Mouse (Mus musculus) left cerebral cortex, adult 8-10 months (tissue): Measurements from ENCODE around the gene Dbndd2. TPM values are rescaled to one million over a fixed set of nuclear protein-coding genes. Genes with fewer than 3 reads are reported as not detected.

Experiments
- DNase-seq, 2 experiments: peaks; one replicate each; pipeline ENCODE4 v3.0.0; 2022; ENCODE audit warnings: low spot score in 2 of 2
- total RNA-seq, 4 experiments: library from RNA; stranded (reverse); gene quantifications; 2 replicates each; pipeline ENCODE4 v1.2.4; 2022

Gene Dbndd2
- 100 to 1,000 TPM; 140 to 155 (median 147) TPM for total RNA-seq

GRCm38 (mm10) chr2:164485681-164486257 is at the start of gene Dbndd2:
Gene Dbndd2 (plus strand): TSS chr2:164486106.
- peak in 1 of 2 experiments; percentile 78 for DNase-seq

GRCm38 (mm10) chr2:164436215-164436913 is 49.5 kb upstream of the Dbndd2 start:
- peak in 1 of 2 experiments; percentile 25 for DNase-seq

DNA sequence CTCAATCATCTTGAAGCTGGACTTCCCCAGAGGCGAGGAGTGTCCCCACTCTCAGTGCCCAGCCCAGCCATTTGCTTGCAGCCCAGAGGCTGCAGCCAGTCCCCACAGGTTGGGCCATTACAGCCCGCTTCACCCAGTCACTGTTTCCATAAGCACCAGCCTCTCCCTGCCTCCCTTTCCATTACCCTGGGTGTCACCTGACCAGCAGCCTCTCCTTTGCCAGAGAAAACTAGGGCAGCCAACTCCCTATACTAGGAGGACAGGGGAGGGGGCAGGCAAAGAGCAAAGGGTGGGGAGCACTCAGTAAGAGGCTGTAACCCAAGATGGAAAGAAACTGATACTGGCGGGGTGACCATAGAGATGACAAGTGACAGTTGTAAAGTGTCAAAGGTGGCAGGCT is 48.9 kb upstream of the Dbndd2 start:
- DNase-seq, result no peak

DNA sequence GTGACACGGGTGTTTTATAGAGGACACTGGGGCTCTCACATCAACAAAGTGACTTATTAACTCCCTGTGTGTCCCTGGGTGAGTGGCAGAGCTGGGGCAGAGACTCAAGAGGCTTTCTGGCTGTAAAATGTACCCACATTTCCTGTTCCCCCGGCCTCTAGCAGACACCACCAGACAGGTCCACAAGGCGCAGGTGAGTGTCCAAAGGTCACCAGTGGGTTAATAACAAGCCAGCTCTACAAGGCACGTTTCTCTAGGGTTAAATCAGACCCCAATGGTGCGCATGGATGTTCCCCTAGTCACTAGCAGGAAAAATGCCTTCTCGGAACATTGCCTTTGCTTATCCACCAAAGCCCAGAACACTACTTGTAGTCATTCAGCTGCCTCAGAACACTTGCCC is 48.2 kb upstream of the Dbndd2 start:
- DNase-seq, result no peak

- DNase-seq, result no peak
Observed at GRCm38 (mm10) chr2:164438257-164438656, 47.6 kb upstream of the Dbndd2 start.

- DNase-seq, result peak in 1 of 2 experiments; percentile 45
Observed at GRCm38 (mm10) chr2:164439001-164439421, 46.9 kb upstream of the Dbndd2 start.

DNA sequence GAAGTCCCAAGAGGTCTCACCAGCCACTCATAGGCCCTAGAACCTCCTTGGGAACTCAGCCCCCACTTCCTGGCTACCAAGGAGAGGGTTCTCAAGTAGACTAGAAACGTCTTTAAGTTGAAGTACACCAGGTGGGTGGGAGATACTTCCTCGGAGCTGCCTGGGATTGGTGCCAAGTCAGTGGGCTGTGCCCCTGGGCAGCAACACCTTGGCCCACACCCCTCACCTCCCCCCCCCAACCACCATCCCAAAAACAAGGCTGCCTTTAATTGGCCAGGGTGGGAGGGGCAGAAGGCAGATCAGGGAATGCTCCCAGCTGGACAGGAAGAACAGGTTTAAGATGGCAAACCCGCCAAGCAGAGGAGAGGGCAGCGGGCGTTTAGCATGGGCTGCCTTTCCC is 45.6 kb upstream of the Dbndd2 start:
- DNase-seq, result no peak

DNA sequence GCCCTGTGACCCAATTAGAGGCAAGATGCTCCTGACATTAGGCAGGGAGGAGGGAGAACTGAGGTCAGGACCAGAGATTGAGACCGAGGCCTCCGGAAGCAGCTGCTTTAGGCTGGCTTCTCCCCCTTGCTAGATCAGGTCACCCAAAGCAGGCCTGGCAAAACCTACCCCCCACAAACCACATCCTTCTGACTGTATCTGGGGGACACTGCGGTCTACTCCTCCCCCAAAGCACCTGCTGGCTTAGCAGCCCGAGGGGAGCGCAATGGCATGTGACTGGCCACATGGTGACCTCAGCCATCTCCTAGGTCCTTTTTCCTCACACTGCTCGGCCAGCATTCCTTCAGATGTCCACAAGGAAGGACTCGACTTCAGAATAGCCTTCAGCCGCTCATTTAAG is 44.8 kb upstream of the Dbndd2 start:
- DNase-seq, result no peak

DNA sequence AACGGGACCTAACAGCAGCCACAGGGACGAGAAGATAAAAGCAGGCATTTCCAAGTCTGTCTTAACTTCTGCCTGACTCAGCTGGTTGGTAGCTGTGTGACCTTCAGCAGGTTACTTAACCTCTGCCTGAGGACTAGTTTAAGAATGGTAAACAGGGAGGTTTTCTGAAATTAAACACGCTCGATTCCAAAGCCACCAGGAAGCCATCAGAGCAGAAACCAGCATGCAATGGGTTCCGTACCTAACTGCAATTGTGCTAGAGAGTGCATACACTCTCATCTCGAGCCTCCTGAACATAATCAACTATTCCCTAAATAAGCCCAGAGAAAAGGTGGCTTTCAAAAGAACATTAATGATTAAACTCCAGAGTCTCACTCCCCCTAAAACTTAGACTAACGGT is 44.2 kb upstream of the Dbndd2 start:
- no peak for DNase-seq

- no peak for DNase-seq
Observed at GRCm38 (mm10) chr2:164442315-164443050, 43.4 kb upstream of the Dbndd2 start.

DNA sequence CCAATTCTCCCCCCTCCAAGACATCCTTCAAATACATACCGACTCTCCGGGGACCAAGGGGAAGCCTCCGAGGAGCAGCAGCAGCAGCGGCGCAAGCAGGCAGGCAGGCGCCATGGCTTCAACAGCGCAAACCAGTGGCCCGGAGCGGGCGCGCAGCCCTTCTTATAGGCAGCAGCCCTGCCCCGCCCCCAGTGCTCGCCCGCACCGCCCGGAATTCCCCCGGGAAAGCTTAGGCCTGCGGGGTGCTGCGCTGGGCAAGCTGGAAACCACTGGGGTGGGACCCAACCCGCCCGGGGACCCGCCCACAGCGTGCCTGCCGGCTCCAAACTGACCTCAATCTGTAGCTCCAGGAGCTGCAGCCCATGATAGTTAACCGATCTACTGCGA is 42.9 kb upstream of the Dbndd2 start:
- peak in 1 of 2 experiments; percentile 60 for DNase-seq

- DNase-seq, result no peak
Observed at GRCm38 (mm10) chr2:164443460-164444000, 42.4 kb upstream of the Dbndd2 start, which contains the start of gene Sdc4. Gene Sdc4 (minus strand): TSS chr2:164443887.

DNA sequence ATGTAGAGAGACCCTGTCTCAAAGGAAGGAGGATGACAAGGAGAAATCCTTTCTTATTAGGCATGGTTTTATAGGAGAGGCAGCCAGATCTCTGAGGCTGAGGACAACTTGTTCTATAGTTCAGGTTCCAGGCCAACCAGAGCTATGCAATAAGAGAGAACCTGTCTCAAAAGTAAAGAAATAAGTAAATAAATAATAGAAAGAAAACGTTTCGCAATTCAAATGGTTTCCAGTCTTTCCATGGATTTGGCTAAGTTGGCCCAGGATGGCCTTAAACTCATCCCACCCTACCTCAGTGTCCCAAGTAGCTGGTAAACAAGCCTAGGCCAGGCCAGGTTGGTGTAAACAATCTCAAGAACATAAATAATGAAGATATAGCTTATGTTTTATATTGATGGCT is 41.2 kb upstream of the Dbndd2 start:
- DNase-seq, result no peak

DNA sequence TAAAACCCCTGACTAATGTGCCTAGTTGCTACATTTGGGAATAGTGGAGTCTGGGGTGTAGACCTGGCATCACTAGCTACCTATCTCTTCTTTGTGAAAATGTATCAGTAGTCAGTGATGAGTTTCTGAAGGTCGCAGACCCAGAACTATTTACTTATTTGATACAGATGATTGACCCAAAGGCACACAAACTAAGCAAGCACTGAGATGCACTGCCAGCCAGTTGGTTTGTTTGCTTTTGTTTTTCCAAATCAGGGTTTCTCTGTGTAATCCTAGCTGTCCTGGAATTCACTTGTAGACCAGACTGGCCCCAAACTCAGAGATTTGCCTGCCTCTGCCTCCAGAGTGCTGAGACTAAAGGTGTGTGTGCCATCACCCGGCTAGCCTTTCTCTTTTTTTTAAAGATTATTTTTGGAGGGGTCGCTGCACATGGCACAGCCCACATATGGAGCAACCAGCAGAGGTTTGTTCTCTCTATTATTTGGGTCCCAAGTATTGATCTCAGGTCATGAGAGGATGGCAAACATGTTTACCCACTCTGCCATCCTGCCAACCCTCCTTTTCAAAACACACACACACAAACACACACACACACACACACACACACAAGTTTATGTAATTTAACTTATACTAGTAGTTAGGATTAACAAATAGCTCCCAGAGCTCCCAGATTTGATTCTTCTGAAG is 40.4 kb upstream of the Dbndd2 start:
- no peak for DNase-seq

DNA sequence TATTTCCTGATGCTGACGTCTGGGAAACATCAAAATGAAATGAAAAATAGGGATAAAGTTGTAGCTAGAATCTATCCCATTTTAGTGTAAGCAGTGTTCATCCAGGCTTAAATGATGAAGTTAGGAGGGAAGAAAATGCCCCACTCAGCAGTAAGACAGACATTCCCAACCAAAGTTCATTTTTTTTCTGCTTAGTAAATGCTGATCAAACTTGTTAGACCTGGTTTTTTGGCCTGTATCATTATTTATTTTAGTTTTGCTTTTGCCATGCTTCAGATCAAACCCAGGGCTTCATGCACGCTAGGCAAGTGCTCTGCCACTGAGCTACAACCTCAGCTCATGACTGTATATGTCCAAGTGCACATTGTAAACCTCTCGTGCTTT is 39.8 kb upstream of the Dbndd2 start:
- no peak for DNase-seq

- DNase-seq, result no peak
Observed at GRCm38 (mm10) chr2:164448140-164448539, 37.8 kb upstream of the Dbndd2 start.

- DNase-seq, result no peak
Observed at GRCm38 (mm10) chr2:164448921-164449320, 37.0 kb upstream of the Dbndd2 start.

DNA sequence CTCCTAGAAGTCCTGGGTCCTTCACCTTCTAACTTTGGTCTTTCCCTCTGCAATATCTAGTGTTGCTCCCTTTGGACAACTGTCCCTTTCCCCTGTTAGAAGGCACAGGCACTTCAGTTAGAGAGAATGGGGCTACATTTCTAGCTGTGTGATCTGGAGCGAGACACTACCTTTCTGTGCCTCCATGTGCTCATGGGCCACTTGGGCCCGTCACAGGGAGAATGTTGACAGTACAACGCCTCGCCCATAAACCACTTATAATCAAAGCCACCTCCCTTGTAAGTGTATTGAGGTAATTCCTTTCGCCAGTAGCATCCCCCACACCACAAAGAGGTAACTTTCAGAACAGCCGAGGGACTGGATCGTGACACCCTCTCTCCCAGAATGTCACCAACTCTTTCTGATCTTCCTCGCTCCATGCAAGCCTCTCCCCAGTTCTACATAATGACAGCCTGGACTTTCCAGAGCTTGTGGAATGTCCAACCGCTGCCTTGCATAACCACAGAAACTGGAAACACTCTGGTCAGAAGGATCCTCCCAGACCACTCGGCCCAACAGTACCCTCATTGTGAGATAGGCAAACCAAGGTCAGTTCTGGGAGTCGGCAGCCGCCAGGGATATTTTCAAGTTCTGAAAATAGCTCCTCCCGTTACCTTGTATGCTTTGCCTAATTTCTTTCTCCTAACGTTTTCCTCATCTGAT is 36.4 kb upstream of the Dbndd2 start:
- DNase-seq, result no peak

GRCm38 (mm10) chr2:164452000-164452676 is 33.8 kb upstream of the Dbndd2 start:
- no peak for DNase-seq

DNA sequence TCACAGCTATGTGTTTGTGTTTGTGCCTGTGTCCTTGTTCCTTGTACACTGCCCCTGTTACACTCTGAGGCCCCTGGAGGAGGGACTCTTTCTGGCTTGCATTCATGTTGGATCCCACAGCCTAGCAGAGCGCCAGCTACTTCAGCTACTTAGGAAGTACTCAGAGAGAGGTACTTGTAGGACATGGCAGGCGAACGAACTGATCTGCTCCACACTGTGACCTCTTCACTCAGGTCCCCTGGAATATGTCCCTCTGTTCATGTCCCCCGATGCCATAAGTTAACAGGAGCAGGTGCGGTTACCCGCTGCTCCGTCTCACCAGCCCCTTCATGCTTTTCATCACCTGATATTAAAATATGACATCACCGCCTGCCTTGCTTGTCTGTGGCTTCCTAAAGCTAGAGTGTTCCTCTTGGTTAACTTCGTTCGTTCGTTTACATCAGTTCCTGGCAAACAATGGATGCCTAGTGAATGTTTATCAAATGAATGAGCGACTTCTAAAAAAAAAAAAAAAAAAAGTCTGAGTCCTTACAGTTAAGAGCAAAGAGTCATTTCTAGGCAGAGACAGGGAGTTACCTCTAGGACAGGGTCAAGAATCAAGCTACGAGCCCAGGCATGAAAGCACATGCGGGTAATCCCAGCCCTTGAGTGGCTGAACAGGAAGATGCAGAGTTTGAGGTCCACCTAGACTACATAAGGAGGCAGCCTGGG is 32.7 kb upstream of the Dbndd2 start:
- DNase-seq, result no peak
